Mouse (Mus musculus) WW6 (cell line): ENCODE results near the gene Gm45799.

Source experiments
- DNase-seq: peaks from one replicate; pipeline ENCODE4 v3.0.0-alpha.2; 2013; ENCODE audit warnings: low read depth, low spot score

The Gm45799 gene

DNA sequence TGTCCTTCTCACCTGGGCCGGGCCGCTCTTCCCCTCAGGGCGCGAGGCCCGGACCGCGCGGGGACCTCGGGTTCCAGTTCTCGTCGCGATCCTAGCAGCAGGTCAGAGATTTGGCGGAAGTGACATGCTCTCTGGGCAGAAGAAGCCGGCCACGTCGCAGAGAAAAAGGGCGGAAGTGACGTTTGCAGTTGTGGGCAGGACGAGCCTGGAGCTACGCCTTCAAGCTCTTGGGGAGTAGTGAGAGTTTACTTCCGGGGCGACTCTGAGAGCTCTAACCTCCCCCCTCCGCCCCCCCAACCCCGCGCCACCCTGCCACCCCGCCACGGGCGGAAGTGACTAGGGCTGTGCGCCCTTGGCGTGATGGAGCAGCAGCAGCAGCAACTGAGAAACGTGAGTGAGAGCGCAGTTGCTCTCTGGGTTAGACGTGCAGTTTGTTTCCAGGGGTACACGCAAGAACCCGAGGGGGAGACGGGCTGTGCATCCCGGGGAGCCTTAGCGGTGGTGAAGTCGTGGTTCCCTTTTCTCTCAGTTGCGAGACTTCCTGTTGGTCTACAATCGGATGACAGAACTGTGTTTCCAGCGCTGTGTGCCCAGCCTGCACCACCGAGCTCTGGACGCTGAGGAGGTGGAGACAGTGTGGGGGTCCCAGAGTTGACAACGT, at the start of gene Gm45799, which contains the start of gene Arfip2:
TSS of gene Gm45799 (plus strand) at position 320 of the 661 bp plus-strand sequence.
TSS of gene Arfip2 (minus strand) at position 184 of the 661 bp plus-strand sequence.
- peak; percentile 87 for DNase-seq

DNA sequence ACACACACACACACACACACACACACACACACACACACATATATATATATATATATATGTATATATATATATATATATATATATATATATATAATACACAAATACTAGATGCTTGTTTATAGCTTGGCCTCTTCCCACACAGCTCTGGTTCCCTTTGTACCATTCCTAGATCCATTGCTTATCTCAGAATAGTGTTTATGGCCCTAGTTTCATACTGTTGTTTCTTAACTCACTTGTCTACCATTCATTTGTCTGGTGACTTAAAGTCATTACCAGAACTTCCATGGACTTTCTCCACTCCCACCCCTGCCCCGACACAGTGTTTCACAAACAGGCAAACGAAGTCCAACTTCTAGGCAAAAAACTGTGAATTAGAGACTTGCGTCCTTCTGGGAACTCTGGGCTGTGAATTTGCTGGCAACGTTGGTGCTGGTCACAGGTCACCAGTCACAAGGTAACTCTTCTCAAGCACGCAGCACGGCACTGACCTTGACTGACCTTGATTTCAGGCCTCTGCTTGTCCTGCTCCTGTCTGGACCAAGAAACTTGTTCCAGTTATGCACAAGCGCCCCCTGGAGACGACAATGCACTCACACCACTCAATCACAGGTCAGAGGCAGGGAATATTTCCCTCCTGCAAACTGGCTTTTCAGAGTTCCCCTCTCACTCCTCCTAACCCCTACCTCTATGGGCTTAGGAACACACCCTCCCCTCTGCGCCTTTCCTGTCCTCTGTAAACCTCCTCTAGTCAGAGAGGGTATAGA, 37.3 kb upstream of the Gm45799 start:
- DNase-seq = peak; percentile 38

DNA sequence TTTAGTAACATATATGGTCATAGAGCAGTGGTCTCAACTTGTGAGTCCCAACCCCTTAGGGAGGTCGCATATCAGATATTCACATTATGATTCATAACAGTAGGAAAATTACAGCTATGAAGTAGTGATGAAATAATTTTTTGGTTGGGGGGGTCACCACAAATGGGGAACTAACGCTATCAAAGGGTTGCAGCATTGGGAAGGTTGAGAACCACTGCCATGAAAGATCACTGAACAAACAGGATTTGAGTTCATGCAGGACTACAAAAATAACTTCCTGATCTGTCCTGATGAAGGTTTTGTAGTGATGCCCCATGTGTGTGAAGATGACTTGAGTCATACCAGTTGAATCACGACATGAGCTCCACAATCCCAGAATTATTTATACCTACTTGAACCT, 31.9 kb upstream of the Gm45799 start:
- DNase-seq = no peak

DNA sequence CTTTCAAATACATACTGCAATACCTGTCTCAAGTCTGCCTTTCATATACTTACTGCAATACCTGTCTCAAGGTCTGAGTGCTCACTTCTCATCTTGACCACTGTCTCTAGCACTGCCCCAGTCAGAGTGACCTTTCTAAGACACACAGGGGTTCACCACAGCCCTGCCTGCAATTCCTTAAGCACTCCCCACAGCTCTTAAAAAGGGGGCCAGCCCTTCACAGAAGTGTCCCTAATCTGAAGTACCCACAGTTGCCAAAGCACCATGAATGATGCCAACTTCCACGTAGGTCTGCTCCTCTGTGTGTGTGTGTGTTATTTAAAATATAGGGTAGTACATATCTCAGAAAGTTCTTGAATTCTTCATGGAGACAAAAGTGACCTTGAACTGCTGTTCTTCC, 28.6 kb upstream of the Gm45799 start:
- no peak for DNase-seq

DNA sequence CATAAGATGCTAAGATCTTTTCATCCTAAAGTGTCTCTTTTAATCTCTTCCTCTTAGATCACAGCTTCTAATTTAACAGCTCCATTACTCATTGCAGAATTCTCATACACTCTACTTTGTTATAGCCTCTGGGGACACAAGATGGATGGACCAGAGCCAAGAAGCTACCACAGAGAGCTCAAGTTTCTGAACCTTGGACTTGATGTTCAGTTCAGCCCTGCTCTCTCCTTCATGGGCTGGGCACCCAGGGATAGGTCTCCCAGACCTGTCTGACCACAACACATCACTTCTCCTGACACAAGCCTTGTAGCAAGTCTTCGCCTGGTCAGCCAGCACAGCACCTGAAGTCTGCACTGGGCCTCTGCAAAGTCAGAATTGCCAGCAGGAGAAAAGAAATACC, 26.0 kb upstream of the Gm45799 start:
- DNase-seq = no peak

DNA sequence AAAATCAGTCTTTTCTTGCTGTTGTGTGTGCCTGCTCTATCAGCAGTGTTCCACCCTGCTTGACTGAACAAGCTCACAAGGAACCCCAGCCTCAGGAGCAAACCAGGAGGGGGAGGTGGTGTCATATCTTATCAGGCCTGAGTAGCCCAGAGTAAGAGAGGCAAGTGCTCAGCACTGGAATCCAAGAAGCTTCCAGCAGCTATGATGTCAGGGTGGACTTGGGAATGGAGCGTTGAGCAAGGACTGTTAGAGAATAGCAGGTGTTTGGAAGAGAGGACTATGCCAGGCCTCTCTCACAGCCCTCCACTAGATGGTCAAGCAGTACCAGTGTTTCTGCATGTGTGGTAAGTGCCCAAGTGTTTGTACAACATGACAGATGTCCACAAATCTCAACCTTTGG, 24.6 kb upstream of the Gm45799 start:
- DNase-seq = no peak

DNA sequence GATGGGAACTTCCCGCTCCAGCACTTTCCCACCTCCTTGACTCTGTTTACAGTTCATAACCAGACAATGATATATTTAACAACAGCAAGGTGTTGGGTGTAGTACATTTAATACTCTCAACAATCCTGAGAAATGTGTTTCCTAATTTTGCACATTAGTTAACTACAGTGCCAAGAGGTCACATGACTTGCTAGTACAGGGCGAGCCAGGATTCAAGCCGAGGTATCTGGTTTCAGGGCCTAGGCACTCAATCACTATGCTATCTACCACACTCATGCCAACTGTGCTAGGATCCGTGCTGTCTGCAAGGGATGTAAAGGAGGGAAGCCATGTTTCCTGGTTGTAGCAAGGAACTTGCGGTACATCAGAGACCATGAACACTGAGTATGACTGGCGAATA, 23.8 kb upstream of the Gm45799 start:
- DNase-seq = no peak

DNA sequence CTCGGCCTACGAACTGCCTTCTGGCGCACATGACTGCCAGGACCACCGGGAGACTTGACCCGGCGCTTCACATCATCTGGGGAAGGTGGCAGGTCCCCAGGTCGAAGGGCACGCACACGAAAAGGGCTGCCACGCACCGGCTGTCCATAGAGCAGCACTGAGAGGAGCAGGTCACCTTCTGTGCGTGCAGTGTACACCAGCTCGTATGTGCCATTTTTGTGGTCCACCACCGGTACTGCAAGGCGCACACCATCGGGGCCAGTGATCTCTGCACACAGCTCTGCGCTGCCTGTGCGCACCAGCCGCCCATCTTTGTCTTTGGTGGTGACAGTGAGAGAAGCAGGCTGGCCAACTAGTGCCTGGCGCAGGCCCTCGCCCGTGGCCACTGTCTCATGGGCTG, 22.5 kb upstream of the Gm45799 start:
- no peak for DNase-seq

DNA sequence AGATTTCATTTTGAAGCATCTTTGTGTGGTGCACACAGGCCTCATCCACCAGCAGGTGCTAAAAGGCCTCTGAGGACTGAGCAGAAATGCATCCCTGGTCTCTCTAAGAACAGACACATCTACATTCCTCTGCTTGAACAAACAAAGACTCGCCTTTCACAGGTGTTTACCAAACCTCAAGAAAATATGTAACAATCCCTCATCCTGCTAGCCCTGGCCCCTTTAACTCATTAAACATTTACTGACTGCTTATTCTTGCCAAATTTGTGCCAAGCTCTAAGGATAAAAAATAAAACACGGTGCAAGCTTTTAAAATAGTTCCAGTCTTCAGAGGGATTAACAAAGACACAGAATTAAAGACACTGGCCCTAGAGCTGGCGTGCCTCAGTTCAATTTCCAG, 20.7 kb upstream of the Gm45799 start:
- no peak for DNase-seq

DNA sequence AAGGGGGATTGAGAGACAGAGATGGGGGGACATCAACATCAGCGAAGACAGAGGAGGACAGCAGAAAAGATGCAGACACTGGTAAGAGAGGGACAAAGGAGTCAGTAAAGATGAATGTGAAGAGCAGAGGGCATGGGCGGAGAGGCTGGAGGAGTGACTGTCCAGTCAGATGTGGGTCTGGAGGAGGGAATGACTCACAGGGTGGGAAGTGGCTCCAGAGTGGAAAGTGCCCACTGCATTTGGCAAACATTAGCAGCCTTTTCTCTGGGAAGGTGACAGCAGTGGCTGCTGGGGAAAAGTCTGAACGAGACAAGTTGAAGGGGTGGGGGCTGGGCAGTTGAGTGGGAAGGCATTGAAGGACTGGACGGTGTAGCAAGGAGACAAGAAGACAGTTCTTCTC, 19.3 kb upstream of the Gm45799 start:
- DNase-seq = no peak

DNA sequence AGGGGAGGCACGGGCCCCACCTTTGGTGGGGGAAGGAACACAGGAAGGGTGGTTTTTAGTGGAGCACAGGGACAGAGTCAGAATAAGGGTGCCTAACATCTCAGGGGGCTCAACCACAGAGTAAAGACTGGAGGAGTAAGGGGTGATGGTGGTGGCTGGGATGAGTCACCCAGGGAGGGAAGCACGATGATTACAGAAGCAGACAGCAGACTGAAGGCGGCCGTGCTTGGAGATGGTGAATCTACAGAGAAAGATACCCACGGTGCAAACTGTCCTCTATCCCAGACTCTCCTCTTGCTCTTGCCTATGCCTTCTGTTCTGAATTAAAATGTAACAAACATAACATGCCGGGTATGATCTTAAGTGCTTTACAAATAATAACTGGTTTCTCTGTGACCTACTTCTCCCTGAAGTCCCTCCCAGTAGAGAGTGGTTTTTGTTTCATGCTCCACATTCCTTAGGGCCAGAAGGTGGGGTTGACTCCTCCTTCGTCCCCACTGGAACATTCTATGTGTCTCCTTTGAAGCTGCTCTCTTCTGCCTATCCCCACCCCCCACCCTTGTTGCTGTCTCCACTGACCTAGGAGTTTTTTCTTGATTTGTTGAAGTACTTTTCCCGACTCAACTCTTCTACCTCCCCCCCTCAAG, 18.6 kb upstream of the Gm45799 start:
- no peak for DNase-seq

DNA sequence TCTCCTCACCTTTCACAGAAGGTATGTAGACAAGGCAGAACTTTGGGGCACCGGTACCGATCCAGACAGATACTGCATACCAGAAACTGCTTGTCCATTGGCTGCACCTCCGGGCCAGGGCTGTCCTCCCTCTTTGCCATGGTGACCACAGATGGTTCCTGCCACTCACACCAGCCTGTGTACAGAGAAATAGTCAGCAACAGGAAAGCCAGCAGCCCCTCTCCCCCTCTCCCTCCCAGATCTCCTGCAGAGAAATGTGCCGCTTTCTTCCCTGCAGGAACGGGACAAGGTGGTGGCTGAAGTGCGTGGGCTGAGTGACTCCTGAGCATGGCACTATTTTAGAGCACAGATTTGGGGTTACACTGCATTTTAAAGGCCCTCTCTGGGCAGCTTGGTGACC, 15.0 kb upstream of the Gm45799 start:
- no peak for DNase-seq

DNA sequence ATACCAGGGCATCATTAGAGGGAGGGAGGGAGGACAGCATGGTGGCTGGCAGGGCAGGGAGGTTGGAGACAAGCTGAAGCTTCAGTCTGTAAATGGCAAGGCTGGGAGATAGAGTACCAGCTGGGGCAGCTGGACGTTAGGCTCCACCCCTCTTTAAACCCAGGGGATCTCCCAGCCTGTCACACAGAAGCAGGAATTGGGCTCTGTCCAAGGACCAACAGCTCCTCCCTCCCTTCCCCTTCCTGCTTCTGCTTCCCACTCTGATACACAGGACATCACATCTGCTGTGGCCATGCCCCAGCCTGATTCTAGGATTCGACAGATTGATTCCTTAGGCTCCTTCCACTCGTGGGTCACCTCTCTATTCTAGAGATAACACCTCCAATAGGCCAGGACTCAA, 11.7 kb upstream of the Gm45799 start:
- DNase-seq = no peak

DNA sequence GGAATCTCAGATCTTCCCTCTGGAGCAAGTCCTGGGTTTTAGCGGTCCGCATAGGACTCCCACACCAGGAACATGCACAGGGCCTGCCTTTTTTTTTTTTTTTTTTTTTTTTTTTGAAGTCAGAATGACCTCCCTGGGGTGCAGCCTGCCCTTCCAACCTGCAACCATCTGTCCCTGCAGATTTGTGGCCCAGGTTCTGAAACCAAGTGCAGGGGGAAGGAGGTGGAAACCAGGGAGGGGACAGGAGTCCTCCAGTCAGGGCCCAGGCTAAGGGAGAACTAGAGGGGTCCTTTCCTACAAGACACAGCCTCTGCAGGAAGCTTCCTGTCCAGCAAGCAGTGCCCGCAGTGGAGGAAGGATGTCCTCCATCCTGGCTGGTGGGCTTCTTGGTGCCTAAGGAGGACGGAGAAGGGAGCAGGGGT, 7.8 kb upstream of the Gm45799 start:
- DNase-seq = no peak

DNA sequence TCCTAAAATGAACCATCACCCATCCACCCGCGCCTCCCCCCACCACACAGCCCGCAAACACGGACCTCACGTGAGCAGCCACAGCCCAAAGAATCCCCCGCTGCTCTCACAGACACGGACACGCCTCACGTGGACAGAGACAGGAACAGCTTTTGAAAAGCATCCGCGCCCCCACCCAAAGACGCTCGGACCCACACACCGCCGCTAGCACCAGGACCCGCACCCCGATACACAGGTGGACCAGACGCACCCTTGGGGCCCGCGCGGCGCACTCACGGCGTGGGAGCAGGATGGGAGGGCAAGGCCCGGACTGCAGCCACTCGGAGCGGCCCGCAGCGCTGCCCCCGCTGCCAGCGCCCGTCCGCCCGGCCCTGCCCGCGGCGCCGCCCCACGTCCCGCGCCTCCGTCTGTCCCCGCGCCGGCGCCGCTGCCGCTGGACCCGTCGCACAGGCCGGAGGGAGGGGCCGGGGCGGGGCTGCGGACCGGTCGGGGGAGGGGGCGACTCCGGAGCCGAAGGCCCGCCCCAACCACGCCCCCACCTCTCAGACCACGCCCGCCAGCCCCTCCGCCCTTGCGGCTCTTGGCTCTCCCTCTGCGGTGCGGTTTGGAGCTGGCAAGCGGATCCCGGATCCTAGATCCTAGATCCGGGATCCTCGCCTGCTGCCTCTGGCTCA, 7.1 kb upstream of the Gm45799 start, which contains the start of gene Trim3:
TSS of gene Trim3 (minus strand) at position 445 of the 674 bp plus-strand sequence.
- no peak for DNase-seq

DNA sequence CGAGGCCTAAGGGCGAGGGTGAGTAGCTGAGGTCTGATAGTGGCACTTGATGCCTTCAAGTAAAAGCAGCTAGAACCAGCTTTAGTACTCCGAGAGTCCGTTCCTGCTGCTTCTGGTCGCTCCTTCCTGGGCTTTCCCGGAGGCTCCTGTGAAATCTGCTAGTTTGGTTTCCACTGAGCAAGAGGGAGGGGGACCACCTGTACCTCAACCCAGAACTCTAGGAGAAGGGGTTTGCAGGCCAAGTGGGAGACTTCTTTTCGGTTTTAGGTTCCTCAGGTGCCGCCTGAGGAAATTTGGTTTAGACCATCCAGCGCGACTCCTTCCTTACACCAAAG, 6.6 kb upstream of the Gm45799 start:
- DNase-seq = no peak

DNA sequence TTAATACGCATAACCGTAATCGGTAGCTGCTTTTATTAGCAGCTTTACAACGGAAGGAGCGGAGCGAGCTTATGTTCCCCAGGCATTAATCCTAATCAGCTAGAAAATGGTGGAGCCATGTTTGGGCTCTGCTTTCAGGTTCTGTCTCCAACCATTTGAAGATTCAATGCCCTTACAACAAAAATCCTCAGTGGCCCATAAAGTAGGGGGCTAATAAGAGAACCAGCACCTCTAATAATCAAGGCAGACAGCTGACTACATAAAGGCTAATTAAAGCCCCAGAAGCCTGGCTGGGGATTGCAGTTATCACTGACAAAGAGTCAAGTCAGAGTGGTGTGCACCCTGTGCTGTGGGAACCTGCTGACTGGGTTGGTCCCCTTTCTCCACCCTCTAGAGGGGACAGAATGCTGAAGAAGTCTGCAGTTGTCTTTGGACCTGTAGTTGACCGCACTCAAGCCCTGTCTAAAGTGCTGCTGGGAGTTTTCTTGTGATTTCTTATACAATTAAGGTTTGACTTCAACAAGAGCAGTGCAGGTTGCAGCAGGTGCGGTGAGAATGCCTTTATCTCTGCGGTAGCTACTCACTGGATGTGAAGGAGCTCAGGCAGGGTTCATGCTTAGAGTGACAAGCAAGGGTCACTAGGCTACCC, 6.0 kb upstream of the Gm45799 start:
- DNase-seq = no peak

DNA sequence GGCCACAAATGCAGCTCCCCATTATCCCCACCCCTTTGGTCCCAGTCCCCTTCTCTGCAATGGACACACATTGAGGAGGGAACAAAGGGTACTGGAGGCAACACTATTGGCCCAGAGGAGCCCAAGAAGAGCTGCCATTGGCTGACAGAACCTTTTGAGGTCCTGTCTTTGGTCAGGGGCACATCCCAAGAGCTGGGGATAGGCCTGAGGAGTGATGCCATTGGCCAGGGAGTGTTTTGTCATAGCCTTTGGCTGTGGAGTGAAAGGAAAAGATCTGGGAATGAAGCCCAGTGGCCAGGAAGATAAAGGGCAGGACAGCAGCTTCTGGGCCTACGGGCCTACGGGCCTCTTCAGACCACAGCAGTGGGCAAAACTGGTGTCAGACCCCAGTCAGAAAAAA, 4.6 kb upstream of the Gm45799 start:
- no peak for DNase-seq

DNA sequence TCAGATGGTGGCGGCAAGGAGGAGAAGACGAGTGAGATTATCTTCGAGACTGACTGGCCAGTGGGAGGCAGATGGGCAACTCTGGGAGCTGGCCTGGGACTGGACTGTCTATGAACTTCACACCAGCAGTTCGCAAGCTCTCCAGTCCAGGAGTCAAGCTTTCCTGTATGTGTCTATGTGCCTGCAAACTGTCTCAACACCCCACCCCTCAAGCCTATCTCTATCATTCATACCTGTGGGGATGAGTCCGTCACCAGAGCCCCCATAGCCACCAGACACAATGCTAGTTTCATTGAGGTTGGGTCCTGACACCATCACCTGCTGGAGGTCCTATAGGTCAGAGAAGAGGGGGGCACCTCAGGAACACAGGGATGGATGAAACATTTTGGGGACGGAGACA, 1.6 kb upstream of the Gm45799 start:
- no peak for DNase-seq

DNA sequence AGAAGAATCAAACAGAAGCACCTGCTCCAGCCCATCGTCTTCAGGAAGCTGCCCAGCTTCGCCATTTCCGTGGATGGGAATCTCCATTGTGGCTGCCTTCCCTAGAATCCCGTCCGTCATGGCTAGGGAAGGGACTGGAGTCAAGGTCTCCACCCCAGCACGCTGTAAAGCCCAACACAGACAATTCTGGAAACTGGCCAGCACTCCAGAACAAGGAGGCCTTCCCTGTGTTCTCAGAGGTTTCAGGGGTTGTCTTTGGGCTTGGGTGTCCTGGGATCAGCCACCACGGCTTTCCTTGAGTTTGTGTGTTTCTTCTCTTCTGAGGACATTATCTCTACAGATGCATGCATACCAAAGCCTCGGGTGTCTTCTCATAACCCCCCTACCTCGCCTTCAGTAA, 1.0 kb upstream of the Gm45799 start:
- no peak for DNase-seq

DNA sequence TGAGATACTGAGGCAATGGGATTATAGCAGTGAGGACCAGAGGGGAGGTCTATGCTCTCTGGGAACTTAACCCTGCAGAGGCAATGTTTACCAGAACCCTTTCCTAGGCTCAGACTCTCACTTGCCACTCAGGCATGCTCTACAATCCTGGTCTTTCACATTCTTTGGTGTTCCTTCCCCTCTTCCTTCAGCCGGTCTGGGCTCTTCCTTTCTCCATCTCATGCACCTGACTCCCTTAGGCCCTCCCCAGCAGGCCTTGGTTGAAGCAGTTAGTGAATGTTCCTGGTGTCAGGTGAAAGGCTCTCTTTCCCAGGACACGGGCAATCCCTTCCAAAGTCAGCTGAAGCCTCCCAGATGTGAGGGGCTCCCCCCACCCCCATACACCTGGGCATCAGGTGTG, 596 bp upstream of the Gm45799 start, which contains the start of gene Timm10b:
TSS of gene Timm10b (plus strand) at position 301 of the 400 bp plus-strand sequence.
- DNase-seq = no peak

DNA sequence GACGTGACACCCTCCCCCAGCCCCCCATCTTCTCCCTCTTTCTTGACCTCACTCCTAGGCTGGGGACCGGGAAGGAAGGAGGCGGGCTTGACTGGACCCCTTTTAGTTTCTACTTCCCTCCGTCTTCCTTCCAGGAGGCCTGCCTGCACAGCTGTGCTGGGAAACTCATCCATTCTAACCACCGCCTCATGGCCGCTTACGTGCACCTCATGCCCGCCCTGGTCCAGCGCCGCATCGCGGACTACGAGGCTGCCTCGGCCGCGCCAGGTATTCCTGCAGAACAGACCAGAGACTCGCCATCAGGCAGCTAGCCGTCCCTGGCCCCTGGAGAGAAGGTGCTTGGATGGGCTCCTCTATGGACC, 523 bp downstream of the Gm45799 start:
- no peak for DNase-seq
